Mouse (Mus musculus): ENCODE measurements at regions not wholly inside any gene's neighbourhood (a gene's known extent, or its start where the extent isn't known, plus 50 kb on each side); places are given as distances from the start of the nearest gene placed in this dataset.
A peak's percentile ranks its signal among the peaks of the same experiment; 100 is the strongest.

DNA sequence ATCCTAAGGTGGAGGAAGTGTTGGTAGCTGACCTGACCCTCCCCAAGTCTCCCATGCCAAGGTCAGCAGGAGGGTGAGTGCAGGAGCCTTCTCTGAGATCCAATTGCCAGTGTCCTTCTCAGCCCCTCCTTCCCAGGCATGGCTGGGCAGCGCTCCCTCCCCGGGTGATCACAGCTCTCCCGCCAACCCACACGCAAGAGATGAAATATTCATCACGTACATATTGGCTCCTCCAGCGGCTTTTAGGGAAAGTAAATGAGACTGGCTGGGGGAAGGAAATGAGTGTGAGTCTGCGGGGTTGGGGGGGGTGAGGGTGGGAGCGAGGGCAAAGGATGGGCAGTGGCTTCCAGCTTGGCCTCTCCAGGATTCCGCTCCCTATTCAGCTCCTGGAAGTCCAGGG is 113.0 kb upstream of the Lhx1 start:
- no peak for DNase-seq (ENCODE audit: low spot score)

DNA sequence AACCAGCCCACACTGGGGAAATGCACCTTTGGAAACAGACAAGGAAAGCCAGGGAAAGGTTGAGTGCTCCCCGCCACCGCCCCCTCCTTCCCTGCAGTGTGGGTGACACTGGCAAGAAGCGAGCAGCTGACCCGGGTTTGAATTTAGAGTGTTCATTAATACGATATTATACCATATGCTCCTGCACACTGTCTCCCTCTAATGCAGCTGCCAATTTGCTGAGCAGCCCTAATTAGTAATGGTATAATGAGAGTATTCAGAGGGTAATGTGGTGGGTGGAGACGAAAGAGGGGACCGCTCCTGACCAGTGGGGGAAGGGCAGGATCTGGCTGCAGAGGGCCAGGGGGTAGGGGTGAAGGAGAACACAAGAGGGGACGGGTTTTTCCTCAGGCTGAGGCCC is 111.9 kb upstream of the Lhx1 start:
- no peak for DNase-seq (ENCODE audit: low spot score)

DNA sequence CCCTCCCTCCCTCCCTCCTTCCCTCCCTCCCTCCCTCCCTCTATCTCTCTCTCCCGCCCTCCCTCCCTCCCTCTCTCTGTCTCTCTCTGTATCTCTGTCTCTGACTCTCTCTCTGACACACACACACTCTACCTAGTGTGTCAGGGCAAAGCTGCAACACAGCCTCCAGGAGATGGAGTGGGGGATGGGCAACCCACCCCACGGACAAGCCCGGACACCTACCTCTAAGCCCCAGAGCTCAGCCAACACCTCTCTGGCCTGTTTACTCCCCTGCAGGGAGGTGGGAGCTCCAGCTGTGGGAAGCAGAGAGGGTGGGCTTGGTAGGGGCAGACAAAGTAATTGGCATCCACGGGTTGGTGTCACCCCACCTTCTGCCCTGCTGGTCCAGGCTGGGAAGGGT is 109.7 kb upstream of the Lhx1 start:
- DNase-seq (ENCODE audit: low spot score): no peak

DNA sequence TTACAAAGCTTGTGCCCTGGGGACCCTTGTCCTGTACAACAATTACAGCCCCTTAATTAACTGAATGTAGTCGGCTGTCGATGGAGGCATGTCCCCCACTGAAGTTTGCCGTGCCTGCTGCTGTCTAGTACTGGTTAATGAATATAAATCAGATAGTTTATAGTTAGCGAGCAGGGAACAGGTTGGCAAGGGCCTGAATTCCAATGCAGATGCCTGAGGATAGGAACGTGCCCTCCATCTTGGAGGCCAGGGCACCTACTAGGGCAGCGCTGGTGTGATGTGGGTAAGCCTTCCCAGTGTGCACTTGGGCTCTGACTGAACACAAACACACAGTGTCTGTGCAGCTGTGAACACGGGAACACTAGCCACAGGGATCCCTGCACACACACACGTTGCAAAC is 108.0 kb upstream of the Lhx1 start:
- no peak for DNase-seq (ENCODE audit: low spot score)

DNA sequence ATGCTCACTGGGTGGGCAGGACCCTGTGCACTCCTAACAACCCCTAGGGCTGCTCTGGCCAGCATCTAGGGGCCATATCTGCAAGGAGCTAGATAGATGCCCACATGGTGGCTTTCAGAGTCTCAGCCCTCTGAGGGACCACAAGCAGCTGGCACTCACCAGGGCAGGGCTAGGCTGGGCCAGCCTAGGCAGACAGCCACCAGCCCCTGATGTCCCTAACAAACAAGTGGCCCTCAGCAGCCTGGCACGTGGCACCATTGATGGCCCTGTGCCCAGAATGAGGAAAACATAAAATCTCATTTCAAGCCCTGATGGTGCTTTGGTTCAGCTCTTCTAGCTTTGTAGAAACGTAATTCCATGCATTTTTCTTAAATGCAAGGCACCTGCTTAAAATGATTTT is 102.8 kb upstream of the Lhx1 start:
- DNase-seq (ENCODE audit: low spot score): no peak

DNA sequence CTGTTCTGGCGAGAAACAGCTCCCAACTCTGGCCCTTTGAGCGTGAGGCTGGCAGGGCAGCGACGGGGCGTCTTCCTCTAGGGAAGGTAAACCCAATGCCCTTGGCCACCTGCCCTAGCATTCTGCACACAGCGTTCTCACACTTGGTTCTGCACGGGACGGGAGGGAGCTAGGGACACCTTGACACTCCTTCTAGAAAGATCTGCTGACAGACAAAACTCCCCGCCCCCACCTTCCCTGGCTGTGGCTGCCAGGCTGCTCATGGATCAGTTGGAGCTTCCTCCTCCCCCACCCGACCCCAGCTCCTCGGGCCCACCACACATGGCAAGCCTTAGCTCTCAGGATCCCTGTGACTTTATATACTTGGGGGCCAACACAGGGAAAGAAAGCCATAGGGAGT is 102.3 kb upstream of the Lhx1 start:
- no peak for DNase-seq (ENCODE audit: low spot score)

DNA sequence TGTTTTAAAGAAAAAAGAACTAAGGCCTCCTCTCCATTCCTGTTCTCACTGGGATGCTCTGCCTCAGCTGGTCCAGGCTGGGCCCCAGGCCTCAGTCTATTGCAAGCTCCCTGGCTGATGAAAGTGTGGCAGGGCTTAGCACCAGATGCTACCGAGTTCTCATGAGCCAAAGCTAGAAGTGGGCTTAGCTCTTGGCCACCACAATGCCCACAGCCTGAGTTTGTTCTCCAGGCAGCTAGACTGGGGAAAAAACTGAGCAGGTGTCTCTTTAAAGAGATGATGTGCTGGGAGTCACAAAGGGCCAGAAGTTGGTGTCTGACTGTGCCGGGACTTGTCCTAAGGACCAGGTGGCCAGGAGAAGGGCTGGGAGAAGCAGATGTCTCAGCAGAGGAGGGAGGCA is 101.9 kb upstream of the Lhx1 start:
- DNase-seq (ENCODE audit: low spot score): no peak

DNA sequence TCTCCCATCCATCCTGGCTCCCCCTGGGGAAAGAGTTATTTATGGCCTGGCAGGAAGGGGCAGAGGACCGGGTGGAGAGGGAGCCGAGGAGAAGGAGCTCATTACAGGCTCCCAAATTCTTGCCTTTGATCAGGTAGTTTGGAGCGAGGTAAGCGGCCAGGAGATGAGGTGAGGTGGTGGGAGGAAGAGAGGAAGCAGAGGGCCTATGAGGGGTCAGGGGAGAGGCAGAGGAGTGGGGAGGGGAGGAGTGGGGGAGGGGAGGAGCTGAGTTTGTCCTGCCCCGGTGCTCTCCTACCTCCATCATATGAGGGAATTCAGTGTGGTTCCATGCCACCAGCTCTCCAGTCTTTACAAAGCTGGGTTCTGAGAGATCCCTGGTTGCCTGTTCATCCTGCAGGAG is 98.8 kb upstream of the Lhx1 start:
- no peak for DNase-seq (ENCODE audit: low spot score)

DNA sequence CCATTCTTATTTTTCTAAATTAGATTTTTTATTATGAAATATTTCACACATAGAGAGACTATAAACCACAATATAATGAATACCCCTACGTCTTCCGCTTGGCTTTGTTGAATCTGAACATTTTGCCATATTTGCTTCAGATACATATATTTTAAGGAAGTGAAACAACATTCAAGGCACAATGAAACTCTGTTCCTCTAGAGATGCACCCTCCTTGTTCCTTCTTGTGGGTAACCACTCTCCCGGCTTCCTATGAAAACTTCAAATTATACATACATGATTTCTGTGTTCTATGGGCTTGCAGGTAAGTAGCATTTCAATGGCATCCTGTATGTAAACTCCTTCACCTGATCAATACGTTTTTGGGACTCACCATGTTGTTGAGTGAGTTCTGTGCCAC is 94.4 kb upstream of the Lhx1 start:
- DNase-seq (ENCODE audit: low spot score): no peak

DNA sequence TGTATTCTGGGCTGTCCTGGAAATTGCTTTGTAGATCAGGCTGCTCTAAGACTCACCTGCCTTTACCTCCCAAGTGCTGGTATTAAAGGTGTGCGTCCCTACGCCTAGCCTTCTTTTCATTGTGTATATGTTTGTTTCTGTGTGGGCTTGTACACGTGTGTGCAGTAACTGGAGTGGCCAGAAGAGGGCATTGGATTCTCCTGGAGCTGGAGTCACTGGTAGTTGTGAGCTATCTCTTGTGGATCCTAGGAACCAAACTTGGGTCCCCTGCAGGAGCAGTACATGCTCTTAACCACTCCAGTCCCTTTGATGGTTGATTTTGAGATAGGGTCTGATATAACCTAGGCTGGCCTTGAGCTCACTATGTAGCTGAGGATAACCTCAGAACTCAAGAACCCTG is 93.2 kb upstream of the Lhx1 start:
- DNase-seq (ENCODE audit: low spot score): peak; percentile 16

DNA sequence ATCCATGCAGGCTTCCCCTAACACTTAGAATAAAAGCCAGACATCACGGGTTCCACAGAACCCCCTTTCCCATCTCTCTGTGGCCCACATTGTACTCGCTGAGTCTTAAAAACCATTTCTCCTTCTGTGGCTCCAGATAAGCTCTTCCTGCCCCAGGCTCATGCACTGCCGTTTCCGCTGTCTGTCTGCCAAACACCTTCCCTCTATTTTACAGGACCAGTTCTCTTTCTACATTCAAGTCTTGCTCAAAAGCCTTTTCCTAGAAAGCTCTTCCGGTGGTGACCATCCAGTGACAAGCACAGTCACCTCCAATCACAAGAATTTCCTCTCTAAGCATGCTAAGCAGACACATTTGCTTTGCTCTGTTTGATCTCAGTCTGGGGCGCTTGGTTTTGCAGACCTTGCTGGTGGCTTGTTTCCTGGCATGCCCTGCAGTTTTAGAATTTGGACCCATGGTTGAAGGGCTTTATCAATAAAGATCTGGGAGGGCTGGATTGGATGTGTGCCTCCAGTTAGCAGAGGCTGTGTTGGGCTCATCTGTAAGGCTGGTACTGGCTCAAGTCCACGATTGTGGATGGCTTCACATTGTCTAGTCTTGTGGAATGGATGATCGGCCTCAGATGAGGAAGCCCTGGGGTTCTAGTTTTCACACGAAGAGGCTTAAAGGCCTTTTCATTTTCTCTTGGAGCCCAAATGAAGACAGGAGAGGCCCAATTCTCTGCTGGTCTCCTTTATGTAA is 87.8 kb upstream of the Lhx1 start:
- DNase-seq (ENCODE audit: low spot score): no peak

DNA sequence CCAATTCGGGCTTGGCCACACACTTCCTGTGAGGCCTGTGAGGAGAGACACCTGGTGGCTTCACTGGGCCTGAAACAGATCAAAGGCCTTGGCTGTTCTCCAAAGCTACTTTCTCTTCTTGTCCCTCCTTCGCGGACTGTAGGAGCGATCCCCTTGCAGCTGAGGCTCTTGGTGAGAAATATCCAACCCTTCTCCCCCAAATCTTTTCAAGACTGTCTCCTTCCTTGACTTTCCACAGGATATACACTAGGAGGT is 86.2 kb upstream of the Lhx1 start:
- DNase-seq (ENCODE audit: low spot score): no peak

DNA sequence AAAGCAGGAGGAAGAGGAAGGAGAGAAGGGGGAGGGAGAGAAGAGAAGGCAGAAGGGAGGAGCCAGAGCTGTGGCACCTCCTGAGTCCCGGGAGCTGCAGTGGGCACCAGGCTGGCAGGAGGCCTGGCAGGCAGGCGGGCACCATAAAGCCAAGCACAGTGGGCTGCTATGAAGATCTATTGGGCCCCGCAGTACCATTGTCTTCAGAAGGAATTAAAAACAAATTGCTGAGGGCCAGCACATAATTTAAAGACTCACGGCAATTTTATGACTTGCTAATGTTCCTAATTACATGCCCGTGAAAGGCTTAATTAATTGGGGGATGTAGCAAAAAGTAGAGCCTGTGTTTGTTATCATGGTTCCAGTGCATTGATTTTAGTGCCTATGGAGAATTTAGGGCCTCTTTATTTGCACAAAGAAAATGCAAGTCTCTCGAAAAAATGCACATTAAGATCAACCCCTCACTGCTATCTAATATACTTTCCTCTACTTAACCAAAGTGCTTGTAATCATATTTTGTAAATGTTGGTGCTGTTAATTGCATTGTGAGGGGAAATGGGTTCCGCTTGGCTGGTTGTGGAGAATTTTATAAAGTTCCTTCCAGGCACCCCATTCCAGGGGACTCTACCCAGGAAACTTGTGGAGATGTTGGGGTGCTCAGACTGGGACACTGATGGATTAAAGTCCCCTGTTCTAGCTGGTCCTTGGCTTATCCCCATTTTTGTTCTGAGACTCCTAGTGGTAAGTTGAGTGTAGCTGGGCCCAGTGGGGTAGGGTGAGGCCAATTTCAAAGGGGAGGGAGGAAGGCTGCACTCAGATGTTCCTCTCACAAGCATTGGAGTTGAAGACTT is 85.7 kb upstream of the Lhx1 start:
- DNase-seq (ENCODE audit: low spot score): no peak

DNA sequence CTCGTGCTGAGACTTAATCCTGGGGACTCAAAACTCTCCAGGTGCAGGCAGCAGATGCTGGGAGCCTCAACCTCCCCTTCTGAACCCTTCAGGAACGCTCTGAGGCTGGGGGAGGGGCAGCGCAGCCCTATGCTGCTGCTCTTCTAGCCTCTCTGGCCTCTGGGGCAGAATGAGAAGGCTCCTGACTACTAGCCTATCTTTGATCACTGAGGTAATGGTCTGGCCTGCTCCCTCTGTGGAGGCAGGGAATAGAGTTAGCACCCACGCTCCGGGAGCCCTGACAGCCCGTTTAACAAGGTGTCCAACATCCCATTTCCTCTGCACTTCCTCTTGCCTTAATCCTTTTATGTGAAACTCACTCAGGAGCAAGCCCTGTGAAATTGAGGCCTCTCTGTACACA is 79.4 kb upstream of the Lhx1 start:
- no peak for DNase-seq (ENCODE audit: low spot score)

DNA sequence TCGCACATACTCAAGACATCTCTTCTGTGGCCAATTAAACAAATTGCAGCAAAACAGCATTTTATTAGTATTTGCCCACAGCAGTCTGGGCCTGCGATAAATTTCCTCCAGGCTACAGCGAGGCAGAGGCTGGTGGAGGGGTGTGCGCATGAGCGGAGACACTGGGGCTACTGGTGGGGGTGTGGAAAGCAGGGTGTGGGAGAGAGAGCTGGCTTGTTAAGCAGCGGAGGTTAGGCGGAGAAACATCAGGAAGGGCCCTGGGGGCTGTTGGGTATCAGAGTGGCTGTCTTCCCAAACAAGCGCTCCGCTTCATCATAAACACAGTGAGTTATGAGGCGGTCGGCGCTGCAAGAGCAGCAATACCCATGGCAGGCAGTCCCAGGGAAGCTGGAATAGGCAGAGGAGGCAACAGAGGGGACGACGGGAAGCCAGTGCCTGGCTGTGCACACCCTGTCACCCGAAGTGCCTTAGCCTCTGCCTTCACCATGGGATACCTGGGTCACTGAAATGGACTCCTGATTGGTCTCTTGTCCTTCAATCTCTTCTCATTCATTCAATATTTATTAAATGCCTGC is 74.0 kb upstream of the Lhx1 start:
- no peak for DNase-seq (ENCODE audit: low spot score)

DNA sequence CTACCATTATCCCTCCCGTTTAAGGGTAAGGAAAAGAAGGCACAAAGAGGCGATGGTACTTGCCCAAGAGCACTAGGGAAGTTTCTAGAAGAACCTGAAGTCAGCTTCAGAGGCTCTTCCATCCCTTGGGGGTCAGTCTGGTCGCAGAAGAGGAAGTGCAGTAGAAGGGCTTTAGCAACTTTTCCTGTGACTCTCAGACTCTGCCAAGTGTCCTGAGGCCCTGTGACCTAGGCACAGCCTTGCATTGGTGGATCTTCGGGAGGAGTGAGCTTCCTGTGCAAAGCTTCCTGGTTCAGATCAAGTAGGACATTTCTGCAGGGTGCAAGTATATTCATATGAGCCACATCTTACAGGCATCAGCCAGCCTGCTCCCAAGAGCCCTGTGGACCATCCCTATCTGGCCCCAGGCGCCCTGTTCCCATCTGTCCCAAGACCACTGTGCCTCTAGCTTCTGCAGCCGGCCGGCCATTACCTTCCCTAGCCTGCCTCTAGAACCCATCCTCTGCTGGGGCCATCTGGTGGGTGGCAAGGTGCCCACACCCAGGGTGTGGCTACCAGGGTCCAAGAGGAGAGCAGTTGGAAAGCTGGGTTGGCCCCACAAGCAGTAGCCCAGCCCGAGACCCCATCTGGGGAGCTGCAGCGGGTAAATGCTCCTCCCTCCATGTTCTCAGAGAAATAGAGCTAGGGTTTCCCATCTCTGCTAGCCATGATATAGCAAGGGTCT is 72.4 kb upstream of the Lhx1 start:
- DNase-seq (ENCODE audit: low spot score): no peak

DNA sequence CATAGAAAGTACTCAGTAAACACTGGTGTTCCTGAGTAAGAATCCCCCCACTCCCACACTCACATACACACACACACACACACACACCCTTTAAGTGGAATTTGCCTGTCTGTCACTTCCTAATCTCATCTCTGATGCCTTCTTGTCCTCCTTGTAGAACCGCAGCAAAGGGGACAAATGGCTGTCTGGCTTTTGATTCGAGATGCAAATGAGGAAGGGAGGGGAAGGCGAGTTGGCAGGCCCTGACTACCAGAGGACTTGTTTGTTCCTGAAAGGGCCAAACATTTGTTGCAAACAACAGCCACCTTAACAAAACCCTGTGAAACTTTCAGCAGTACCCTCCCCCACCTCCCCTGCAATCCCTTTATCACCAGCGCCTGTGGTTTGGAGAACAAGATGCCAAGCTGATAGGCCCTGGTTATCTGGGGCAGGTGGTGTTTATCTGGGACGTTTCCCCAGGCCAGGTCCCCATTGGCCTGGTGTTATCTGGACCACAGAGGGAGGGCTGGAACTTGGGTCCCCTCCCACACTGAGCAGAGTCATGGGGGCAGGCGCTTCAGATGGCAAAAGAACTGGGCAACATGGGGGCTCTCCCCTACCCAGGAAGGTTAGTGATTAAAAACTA is 67.5 kb upstream of the Lhx1 start:
- peak; percentile 49 for DNase-seq (ENCODE audit: low spot score)

DNA sequence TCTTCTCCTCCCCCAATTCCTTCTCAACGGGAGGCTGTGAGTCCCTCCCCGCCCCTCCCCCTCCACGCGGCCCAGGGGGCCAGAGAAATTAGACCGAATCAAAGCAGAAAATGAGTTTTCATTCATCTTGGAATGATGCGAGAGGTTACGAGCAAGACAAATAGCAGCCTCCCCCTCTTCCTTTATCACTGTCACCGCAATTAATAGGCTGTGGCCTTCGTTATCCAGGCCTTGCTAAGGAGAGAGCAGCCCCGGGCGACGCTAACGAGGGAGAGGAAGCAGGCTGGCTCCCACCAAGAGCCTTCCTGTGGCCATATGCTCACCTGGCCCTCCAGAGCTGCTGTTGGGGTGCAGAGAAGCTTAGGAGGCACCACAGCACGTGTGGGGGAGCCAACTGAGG is 61.8 kb upstream of the Lhx1 start:
- no peak for DNase-seq (ENCODE audit: low spot score)

DNA sequence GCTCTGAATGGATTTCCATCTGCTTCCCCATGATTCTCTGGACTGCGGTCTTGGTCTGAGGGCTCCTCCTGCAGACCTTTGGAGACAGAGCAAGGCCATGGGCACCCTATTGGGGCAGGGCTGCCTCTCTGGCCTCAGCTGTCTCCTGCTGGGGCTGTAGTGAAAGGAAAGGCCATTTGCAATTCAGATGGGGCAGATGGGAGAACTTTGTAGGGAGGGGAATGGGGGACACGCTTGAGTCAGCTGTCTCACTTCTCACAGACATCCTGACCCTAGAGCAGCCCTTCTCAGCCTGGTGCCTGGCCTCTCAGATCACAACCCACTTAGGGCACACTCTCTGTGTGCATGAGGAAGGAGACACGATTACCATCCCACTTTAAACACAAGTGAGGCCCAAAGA is 60.3 kb upstream of the Lhx1 start:
- DNase-seq (ENCODE audit: low spot score): no peak

DNA sequence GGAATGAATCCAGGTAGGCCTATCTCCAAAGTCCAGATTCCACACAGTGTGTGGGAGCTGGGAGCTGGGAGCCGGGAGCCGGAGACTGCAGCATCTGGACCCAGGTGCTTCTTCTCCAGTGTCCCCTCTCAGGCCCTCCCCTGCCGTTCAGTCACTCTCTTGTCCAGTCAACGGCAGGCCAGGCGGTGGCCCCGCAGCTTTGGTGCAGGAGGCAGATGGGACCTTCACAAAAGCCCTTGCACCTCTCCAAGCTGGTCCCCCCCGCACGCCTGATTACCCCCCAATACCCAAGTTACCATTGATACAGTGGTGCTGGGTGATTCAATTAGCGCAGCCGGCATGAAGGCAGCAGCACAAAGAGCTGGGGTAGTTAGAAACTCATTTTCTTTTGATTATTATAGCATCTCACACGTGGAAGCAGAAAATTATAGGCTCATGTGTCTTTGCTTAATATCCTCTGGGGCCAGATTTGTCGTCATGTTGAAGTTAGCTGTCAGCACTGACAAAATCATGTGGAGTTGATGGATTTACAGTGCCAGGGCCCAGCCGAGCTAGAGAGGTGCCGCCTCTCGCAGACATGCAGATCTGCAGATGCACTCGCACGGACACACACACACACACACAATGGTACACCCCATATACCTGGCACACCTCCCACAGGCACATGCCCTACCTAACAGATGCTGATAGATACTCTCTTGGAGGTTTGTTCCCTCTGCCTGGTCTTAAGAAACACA is 53.6 kb upstream of the Lhx1 start:
- DNase-seq (ENCODE audit: low spot score): no peak
